Mouse (Mus musculus) liver, adult 2 months (tissue): ENCODE measurements at regions not wholly inside any gene's neighbourhood (a gene's known extent, or its start where the extent isn't known, plus 50 kb on each side); places are given as distances from the start of the nearest gene placed in this dataset.
"Not testable (repeated sequence)": the region's sequence is repeated elsewhere in the genome, so short reads cannot be mapped to it uniquely, and the experiment has no call there.

Experiments used
- DNase-seq: peaks from one replicate; pipeline ENCODE4 v3.0.0-alpha.2; 2011; ENCODE audit warnings: low read depth, low spot score; ENCODE audit errors: extremely low read depth
- H3K27ac ChIP-seq: fragments of 200-500 bp; replicated peaks from 2 replicates; pipeline ENCODE4 v1.5.1; 2012; ENCODE audit warnings: low read depth, mild to moderate bottlenecking, control low read depth, inconsistent platforms, low read length; ENCODE audit not compliant: insufficient read depth
- H3K27me3 ChIP-seq: fragments of 200-500 bp; 2 replicates; pipeline ENCODE4 v1.6.1; 2012; ENCODE audit warnings: mild to moderate bottlenecking, moderate library complexity, low read length, inconsistent platforms; ENCODE audit not compliant: control insufficient read depth, insufficient read depth
- H3K36me3 ChIP-seq: fragments of 200-500 bp; 2 replicates; pipeline ENCODE4 v1.6.1; 2012; ENCODE audit warnings: low read length, inconsistent platforms; ENCODE audit not compliant: control insufficient read depth, insufficient read depth
- H3K4me1 ChIP-seq: fragments of 200-500 bp; 2 replicates; pipeline ENCODE4 v1.6.1; 2011; ENCODE audit warnings: low read length; ENCODE audit not compliant: control insufficient read depth, insufficient read depth
- H3K4me3 ChIP-seq: fragments of 200-500 bp; 2 replicates; pipeline ENCODE4 v1.5.1; 2011; ENCODE audit warnings: low read depth, mild to moderate bottlenecking, control low read depth, low read length, moderate library complexity; ENCODE audit not compliant: insufficient read depth
- H3K79me2 ChIP-seq: fragments of 200-500 bp; 2 replicates; pipeline ENCODE4 v1.6.1; 2012; ENCODE audit warnings: inconsistent platforms, mild to moderate bottlenecking, low read length, moderate library complexity; ENCODE audit not compliant: control insufficient read depth, insufficient read depth
- H3K9ac ChIP-seq: fragments of 200-500 bp; 2 replicates; pipeline ENCODE4 v1.6.1; 2012; ENCODE audit warnings: low read depth, mild to moderate bottlenecking, control low read depth, inconsistent platforms, low read length
- CTCF ChIP-seq: fragments of 200-500 bp; IDR thresholded peaks from 2 replicates; pipeline ENCODE4 v1.5.1; 2011; ENCODE audit warnings: low read depth, low read length, control low read depth
- POLR2A ChIP-seq: fragments of 200-500 bp; IDR thresholded peaks from 2 replicates; pipeline ENCODE4 v1.6.1; 2011; ENCODE audit warnings: low read length, control low read depth; ENCODE audit not compliant: insufficient read depth; ENCODE audit errors: extremely low read depth
- WGBS: fragments of 180-500 bp; shearing (Covaris S2); methylation state at CpG from one replicate; pipeline ENCODE4 v1.1.7; 2018; 5-methylcytosine and 5-hydroxymethylcytosine counted together

DNA sequence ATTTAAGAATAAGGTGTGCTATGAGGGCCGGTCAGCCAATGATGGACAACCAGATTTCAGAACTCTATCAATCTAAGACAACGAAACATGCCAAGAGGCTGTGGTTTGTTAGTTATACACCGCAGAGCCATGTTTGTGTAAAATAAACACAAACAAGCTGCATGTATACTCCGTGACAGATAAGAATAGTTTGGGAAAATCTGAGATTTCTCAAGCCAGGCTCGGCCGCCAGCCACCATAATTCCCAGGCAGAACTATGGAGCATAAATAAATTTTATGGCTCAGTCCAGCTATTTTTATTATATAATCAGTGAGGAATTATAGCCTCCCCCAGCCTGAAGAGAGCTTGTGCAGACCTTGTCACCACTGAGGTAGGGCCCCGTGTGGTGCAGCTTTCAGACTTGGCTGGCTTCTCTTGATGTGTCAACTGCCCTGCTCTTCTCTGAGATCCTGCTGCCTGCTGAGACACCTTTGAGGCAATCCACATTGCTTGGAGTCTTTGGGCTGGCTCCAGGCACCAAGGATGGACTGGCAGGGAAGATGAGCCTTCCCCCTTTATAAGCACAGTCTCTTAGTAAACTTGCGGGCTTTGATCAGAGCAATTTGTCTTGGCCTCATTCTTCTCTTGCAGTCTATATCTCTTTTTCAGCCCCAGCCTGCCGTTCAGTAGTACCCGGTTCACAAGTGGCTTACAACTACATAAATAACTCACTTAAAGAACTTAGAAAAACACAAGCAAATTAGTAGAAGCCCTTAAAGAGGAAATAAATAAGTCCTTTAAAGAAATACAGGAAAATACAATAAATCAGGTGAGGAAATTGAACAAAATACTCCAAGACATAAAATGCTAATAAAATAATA, 1123.0 kb upstream of the Kcnd2 start:
- Histone ChIP-seq H3K27ac (no peak overlapping the region), H3K27me3 (no peaks in the 10 kb centered on the region), H3K9ac (no peak overlapping the region), H3K4me3 (no peak overlapping the region), H3K4me1 (no peaks in the 10 kb centered on the region), H3K36me3 (no peaks in the 10 kb centered on the region), H3K79me2 (no peaks in the 10 kb centered on the region)
- WGBS: 91% methylated on average over 10 of the region's 10 CpGs
- TF ChIP-seq CTCF: no peak
- TF ChIP-seq POLR2A: no peak
- no peak for DNase-seq

DNA sequence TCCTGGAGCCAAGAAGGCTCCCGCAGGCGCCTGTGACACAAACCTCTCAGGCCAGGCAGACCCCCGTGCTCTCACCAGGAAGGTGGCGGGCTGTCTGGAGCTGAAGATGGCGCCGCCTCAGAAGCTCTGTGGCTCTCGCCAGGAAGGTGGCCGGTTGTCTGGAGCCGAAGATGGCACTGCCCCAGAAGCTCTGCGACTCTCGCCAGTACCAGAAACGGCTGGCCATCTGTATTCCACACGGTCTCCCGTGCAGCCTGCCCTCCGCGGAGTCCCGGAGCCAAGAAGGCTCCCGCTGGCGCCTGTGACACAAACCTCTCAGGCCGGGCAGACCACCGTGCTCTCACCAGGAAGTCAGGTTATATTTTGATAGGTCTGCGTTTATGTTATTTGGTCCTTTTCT, 1081.3 kb upstream of the Kcnd2 start:
- not testable (repeated sequence) for H3K27me3 ChIP-seq, H3K79me2 ChIP-seq, H3K9ac ChIP-seq, H3K27ac ChIP-seq, H3K4me3 ChIP-seq, H3K4me1 ChIP-seq, H3K36me3 ChIP-seq, DNase-seq
- 94% methylated on average over 22 of the region's 22 CpGs for WGBS

DNA sequence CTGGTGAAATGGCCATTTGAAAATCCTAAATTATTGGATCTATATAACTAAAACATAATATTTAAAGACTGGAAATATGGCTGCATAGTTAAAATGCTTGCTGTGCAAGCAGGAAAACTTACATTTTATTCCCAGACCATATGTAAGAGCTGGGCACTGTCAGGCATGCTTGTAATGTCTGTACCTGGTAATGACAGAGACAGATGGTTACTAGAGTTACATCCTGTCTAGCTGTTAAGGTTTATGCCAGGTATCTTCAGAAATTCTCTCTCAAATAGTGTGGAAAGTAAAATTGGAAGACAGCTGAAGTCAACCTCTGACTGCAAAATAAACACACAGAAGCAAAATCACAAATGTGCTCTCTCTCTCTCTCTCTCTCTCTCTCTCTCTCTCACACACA, 1077.8 kb upstream of the Kcnd2 start:
- no peak overlapping the region for H3K27ac ChIP-seq
- H3K4me3 ChIP-seq: no peak overlapping the region
- TF ChIP-seq CTCF (no peak), POLR2A (no peak)
- no peaks in the 10 kb centered on the region for H3K27me3 ChIP-seq
- H3K36me3 ChIP-seq: no peaks in the 10 kb centered on the region
- no peak for DNase-seq
- H3K79me2 ChIP-seq: no peaks in the 10 kb centered on the region
- no peak overlapping the region for H3K9ac ChIP-seq
- no peaks in the 10 kb centered on the region for H3K4me1 ChIP-seq
